Mouse (Mus musculus) embryonic facial prominence, embryonic 11.5 days (tissue): ENCODE data around the gene Vmn1r38. TPM values are rescaled to one million over a fixed set of nuclear protein-coding genes. Genes with fewer than 3 reads are reported as not detected.
"Not testable (repeated sequence)": the region's sequence is repeated elsewhere in the genome, so short reads cannot be mapped to it uniquely, and the experiment has no call there.

Experiments
- ATAC-seq: fragments of 200-750 bp; cut with Nextera tagmentation; replicated peaks from 2 replicates; pipeline ENCODE4 v1.8.0; 2017; ENCODE audit warnings: low read depth; ENCODE audit not compliant: insufficient number of reproducible peaks, low FRiP score, low TSS enrichment
- DNase-seq: peaks from one replicate; pipeline ENCODE4 v3.0.0-alpha.2; 2015; ENCODE audit warnings: low spot score
- H3K27ac ChIP-seq: fragments of 300-500 bp; sonication (generic); replicated peaks from 2 replicates; pipeline ENCODE4 v1.5.1; 2014; ENCODE audit warnings: mild to moderate bottlenecking, low read depth, low read length, control low read depth
- H3K27me3 ChIP-seq: fragments of 300-500 bp; sonication (generic); 2 replicates; pipeline ENCODE4 v1.6.1; 2014; ENCODE audit warnings: mild to moderate bottlenecking, low read length, moderate library complexity, mixed read lengths; ENCODE audit not compliant: control insufficient read depth, insufficient read depth
- H3K36me3 ChIP-seq: fragments of 300-500 bp; sonication (generic); replicated peaks from 2 replicates; pipeline ENCODE4 v1.6.1; 2014; ENCODE audit warnings: low read depth, mild to moderate bottlenecking, low read length, moderate library complexity, mixed read lengths; ENCODE audit not compliant: control insufficient read depth, insufficient read depth
- H3K4me1 ChIP-seq: fragments of 300-500 bp; sonication (generic); 2 replicates; pipeline ENCODE4 v1.6.1; 2014; ENCODE audit warnings: low read length, mixed read lengths; ENCODE audit not compliant: control insufficient read depth, insufficient read depth
- H3K4me2 ChIP-seq: fragments of 300-500 bp; sonication (generic); 2 replicates; pipeline ENCODE4 v1.6.1; 2014; ENCODE audit warnings: low read depth, mild to moderate bottlenecking, control low read depth, low read length, moderate library complexity
- H3K4me3 ChIP-seq: fragments of 300-500 bp; sonication (generic); 2 replicates; pipeline ENCODE4 v1.5.1; 2014; ENCODE audit warnings: low read depth, low read length, control low read depth
- H3K9ac ChIP-seq: fragments of 300-500 bp; sonication (generic); replicated peaks from 2 replicates; pipeline ENCODE4 v1.6.1; 2014; ENCODE audit warnings: mild to moderate bottlenecking, control low read depth, low read length
- H3K9me3 ChIP-seq: fragments of 300-500 bp; sonication (generic); replicated peaks from 2 replicates; pipeline ENCODE4 v1.6.1; 2016; ENCODE audit warnings: mild to moderate bottlenecking, low read length, inconsistent platforms, mixed read lengths; ENCODE audit not compliant: control insufficient read depth
- WGBS: fragments of 180-500 bp; shearing (Covaris S2); extraction: QIAGEN DNeasy Blood & Tissue Kit; methylation state at CpG from one replicate; pipeline ENCODE4 v1.1.7; 2014; 5-methylcytosine and 5-hydroxymethylcytosine counted together
- polyA plus RNA-seq: library from polyadenylated mRNA; unstranded; fragments of >200 nt; fragmentation: Nextera tagmentation; extraction: Ambion mirVana; gene quantifications from 2 replicates; pipeline ENCODE4 v1.2.1, GENCODE M21; 2014

Vmn1r38 gene
- not detected in 2 replicates for polyA plus RNA-seq

GRCm38 (mm10) chr6:66782527-66782926 is at the start of gene Vmn1r38:
TSS of gene Vmn1r38 (minus strand) at chr6:66782627.
- ATAC-seq, H3K27me3 ChIP-seq, H3K9me3 ChIP-seq, H3K27ac ChIP-seq, H3K9ac ChIP-seq, DNase-seq, H3K36me3 ChIP-seq, H3K4me3 ChIP-seq, H3K4me2 ChIP-seq, H3K4me1 ChIP-seq: not testable (repeated sequence)

GRCm38 (mm10) chr6:66810509-66810908 is 28.1 kb upstream of the Vmn1r38 start, which contains the start of gene Vmn1r39:
TSS of gene Vmn1r39 (minus strand) at chr6:66810609.
- ATAC-seq (no peak), DNase-seq (no peak)
- 86% methylated on average over 2 of the region's 2 CpGs for WGBS
- H3K4me2 ChIP-seq = no peak within 1 kb of the TSS
- no peak within 1 kb of the TSS for H3K9ac ChIP-seq
- H3K4me3 ChIP-seq = no peak within 1 kb of the TSS
- no peaks in the 10 kb centered on the region for H3K4me1 ChIP-seq
- H3K27me3 ChIP-seq = no peaks in the 10 kb centered on the region
- no peaks in the 10 kb centered on the region for H3K36me3 ChIP-seq
- no peak within 1 kb of the TSS for H3K27ac ChIP-seq
- no peaks in the 10 kb centered on the region for H3K9me3 ChIP-seq

- Histone ChIP-seq H3K9ac (no peak overlapping the region), H3K36me3 (no peaks in the 10 kb centered on the region), H3K27ac (no peak overlapping the region), H3K4me2 (no peak overlapping the region), H3K4me1 (no peaks in the 10 kb centered on the region), H3K9me3 (no peaks in the 10 kb centered on the region), H3K27me3 (no peaks in the 10 kb centered on the region), H3K4me3 (no peak overlapping the region)
- 62% methylated on average over 1 of the region's 1 CpGs for WGBS
- ATAC-seq (no peak), DNase-seq (no peak)
These were observed 23.9 kb upstream of the Vmn1r38 start for GRCm38 (mm10) chr6:66806311-66806710.

- H3K9ac ChIP-seq = no peak overlapping the region
- DNase-seq = no peak
- no peaks in the 10 kb centered on the region for H3K4me1 ChIP-seq
- ATAC-seq = no peak
- H3K27me3 ChIP-seq = no peaks in the 10 kb centered on the region
- 85% methylated on average over 3 of the region's 3 CpGs for WGBS
- no peak overlapping the region for H3K27ac ChIP-seq
- no peaks in the 10 kb centered on the region for H3K36me3 ChIP-seq
- no peaks in the 10 kb centered on the region for H3K9me3 ChIP-seq
- H3K4me2 ChIP-seq = no peak overlapping the region
- no peak overlapping the region for H3K4me3 ChIP-seq
These were observed 23.3 kb upstream of the Vmn1r38 start for GRCm38 (mm10) chr6:66805713-66806112.

- H3K4me1 ChIP-seq, ATAC-seq, H3K27me3 ChIP-seq, H3K4me2 ChIP-seq, H3K36me3 ChIP-seq, H3K27ac ChIP-seq, H3K9ac ChIP-seq, DNase-seq, H3K9me3 ChIP-seq, H3K4me3 ChIP-seq: not testable (repeated sequence)
These were observed 53.3 kb downstream of the Vmn1r38 start, which contains the start of gene Vmn1r37 for GRCm38 (mm10) chr6:66729082-66729481. TSS of gene Vmn1r37 (plus strand) at chr6:66729382.

Other genes with a start within 250 kb of the Vmn1r38 start
- 134 and 152 TPM in 2 replicates for gene Mad2l1, start 247.2 kb downstream of the Vmn1r38 start, polyA plus RNA-seq
- gene Vmn1r32, start 222.5 kb downstream of the Vmn1r38 start, polyA plus RNA-seq = 0.10 TPM in 1 of 2 replicates, not detected in the other
- not detected in 2 replicates for gene Vmn1r33, start 164.3 kb downstream of the Vmn1r38 start, polyA plus RNA-seq
- not detected in 2 replicates for gene Vmn1r34, start 138.7 kb downstream of the Vmn1r38 start, polyA plus RNA-seq
- gene Vmn1r35, start 96.7 kb downstream of the Vmn1r38 start, polyA plus RNA-seq = not detected in 2 replicates
- not detected in 2 replicates for gene Vmn1r36, start 63.5 kb downstream of the Vmn1r38 start, polyA plus RNA-seq
- not detected in 2 replicates for gene Vmn1r37, start 53.2 kb downstream of the Vmn1r38 start, polyA plus RNA-seq
- not detected in 2 replicates for gene Vmn1r39, start 28.0 kb upstream of the Vmn1r38 start, polyA plus RNA-seq
- 58.7 and 67.0 TPM in 2 replicates for gene Gng12, start 113.8 kb upstream of the Vmn1r38 start, polyA plus RNA-seq